Mouse (Mus musculus): ENCODE measurements at regions not wholly inside any gene's neighbourhood (a gene's known extent, or its start where the extent isn't known, plus 50 kb on each side); places are given as distances from the start of the nearest gene placed in this dataset.
A peak's percentile ranks its signal among the peaks of the same experiment; 100 is the strongest.
"Not testable (repeated sequence)": the region's sequence is repeated elsewhere in the genome, so short reads cannot be mapped to it uniquely, and the experiment has no call there.

GRCm38 (mm10) chr5:148798541-148798940, 130.6 kb downstream of the Katnal1 start:
- Histone ChIP-seq H3K36me3 (no peaks in the 10 kb centered on the region), H3K9me3 (no peaks in the 10 kb centered on the region), H3K27me3 (no peaks in the 10 kb centered on the region), H3K9ac (replicated peaks) (no peak overlapping the region), H3K4me3 (replicated peaks) (no peak overlapping the region), H3K27ac (no peak overlapping the region), H3K4me2 (replicated peaks) (no peak overlapping the region), H3K4me1 (replicated peaks) (peaks cover 23% of the 10 kb centered on the region)
- whole genome bisulfite sequencing, result 72% methylated on average over 6 of the region's 6 CpGs
- ATAC-seq, result no peak

GRCm38 (mm10) chr5:148796072-148796471, 133.0 kb downstream of the Katnal1 start:
- Histone ChIP-seq H3K9me3 (no peaks in the 10 kb centered on the region), H3K4me1 (replicated peaks) (peaks cover 29% of the 10 kb centered on the region), H3K27me3 (0 out of 2 replicates have a peak, but pooled peaks cover 2% of the 10 kb centered on the region), H3K27ac (no peak overlapping the region), H3K9ac (replicated peaks) (no peak overlapping the region), H3K36me3 (no peaks in the 10 kb centered on the region), H3K4me3 (replicated peaks) (no peak overlapping the region), H3K4me2 (replicated peaks) (no peak overlapping the region)
- WGBS, result 52% methylated on average over 4 of the region's 4 CpGs
- no peak for ATAC-seq

- H3K9ac ChIP-seq (replicated peaks), result no peak overlapping the region
- no peaks in the 10 kb centered on the region for H3K9me3 ChIP-seq
- H3K4me3 ChIP-seq (replicated peaks), result no peak overlapping the region
- no peaks in the 10 kb centered on the region for H3K36me3 ChIP-seq
- 0 out of 2 replicates have a peak, but pooled peaks cover 2% of the 10 kb centered on the region for H3K27me3 ChIP-seq
- 0 out of 2 replicates have a peak, but pooled peaks have one; percentile 35 for ATAC-seq
- H3K4me2 ChIP-seq (replicated peaks), result no peak overlapping the region
- H3K4me1 ChIP-seq (replicated peaks), result peaks cover 23% of the 10 kb centered on the region; the same call in 1 of the 2 replicates
- WGBS, result 49% methylated on average over 15 of the region's 15 CpGs
- no peak overlapping the region for H3K27ac ChIP-seq
These were observed 134.7 kb downstream of the Katnal1 start for GRCm38 (mm10) chr5:148794465-148794864.

GRCm38 (mm10) chr5:148792736-148793440, 136.2 kb downstream of the Katnal1 start:
- WGBS, result 9% methylated on average over 14 of the region's 14 CpGs
- peak overlapping the region; percentile 35 for H3K4me2 ChIP-seq (replicated peaks)
- H3K9ac ChIP-seq (replicated peaks), result no peak overlapping the region
- H3K27me3 ChIP-seq, result 0 out of 2 replicates have a peak, but pooled peaks cover 2% of the 10 kb centered on the region
- ATAC-seq, result no peak
- H3K9me3 ChIP-seq, result no peaks in the 10 kb centered on the region
- H3K27ac ChIP-seq, result no peak overlapping the region
- H3K4me1 ChIP-seq (replicated peaks), result peaks cover 11% of the 10 kb centered on the region; the same call in 1 of the 2 replicates
- H3K4me3 ChIP-seq (replicated peaks), result no peak overlapping the region
- no peaks in the 10 kb centered on the region for H3K36me3 ChIP-seq

- Histone ChIP-seq H3K36me3 (no peaks in the 10 kb centered on the region), H3K27me3 (0 out of 2 replicates have a peak, but pooled peaks cover 2% of the 10 kb centered on the region), H3K27ac (no peak overlapping the region), H3K4me2 (replicated peaks) (no peak overlapping the region), H3K9me3 (no peaks in the 10 kb centered on the region), H3K4me1 (replicated peaks) (peaks cover 9% of the 10 kb centered on the region; the same call in 1 of the 2 replicates), H3K4me3 (replicated peaks) (no peak overlapping the region), H3K9ac (replicated peaks) (no peak overlapping the region)
- ATAC-seq, result no peak
- whole genome bisulfite sequencing, result 83% methylated on average over 6 of the region's 6 CpGs
These were observed 137.5 kb downstream of the Katnal1 start for GRCm38 (mm10) chr5:148791651-148792050.

- not testable (repeated sequence) for H3K27ac ChIP-seq; ATAC-seq; H3K9ac ChIP-seq (replicated peaks); H3K36me3 ChIP-seq; H3K9me3 ChIP-seq; H3K4me2 ChIP-seq (replicated peaks); H3K27me3 ChIP-seq; H3K4me1 ChIP-seq (replicated peaks); H3K4me3 ChIP-seq (replicated peaks)
- WGBS, result 84% methylated on average over 6 of the region's 6 CpGs
These were observed 138.8 kb downstream of the Katnal1 start for GRCm38 (mm10) chr5:148790343-148790742.

- whole genome bisulfite sequencing, result 83% methylated on average over 5 of the region's 5 CpGs
- no peak for ATAC-seq
- Histone ChIP-seq H3K27ac (no peak overlapping the region), H3K4me1 (replicated peaks) (peaks cover 9% of the 10 kb centered on the region; the same call in 1 of the 2 replicates), H3K36me3 (no peaks in the 10 kb centered on the region), H3K27me3 (0 out of 2 replicates have a peak, but pooled peaks cover 2% of the 10 kb centered on the region), H3K4me2 (replicated peaks) (no peak overlapping the region), H3K9me3 (no peaks in the 10 kb centered on the region), H3K4me3 (replicated peaks) (no peak overlapping the region), H3K9ac (replicated peaks) (no peak overlapping the region)
These were observed 139.3 kb downstream of the Katnal1 start for GRCm38 (mm10) chr5:148789823-148790222.

GRCm38 (mm10) chr5:148789147-148789566, 140.0 kb downstream of the Katnal1 start:
- H3K36me3 ChIP-seq, result no peaks in the 10 kb centered on the region
- H3K4me2 ChIP-seq (replicated peaks), result no peak overlapping the region
- H3K27ac ChIP-seq, result no peak overlapping the region
- no peak overlapping the region for H3K9ac ChIP-seq (replicated peaks)
- 62% methylated on average over 6 of the region's 6 CpGs for WGBS
- no peak overlapping the region for H3K4me3 ChIP-seq (replicated peaks)
- H3K4me1 ChIP-seq (replicated peaks), result peaks cover 9% of the 10 kb centered on the region; the same call in 1 of the 2 replicates
- no peak for ATAC-seq
- H3K9me3 ChIP-seq, result no peaks in the 10 kb centered on the region
- 0 out of 2 replicates have a peak, but pooled peaks cover 2% of the 10 kb centered on the region for H3K27me3 ChIP-seq

GRCm38 (mm10) chr5:148788690-148789089, 140.4 kb downstream of the Katnal1 start:
- Histone ChIP-seq H3K4me3 (replicated peaks) (no peak overlapping the region), H3K4me1 (replicated peaks) (peaks cover 9% of the 10 kb centered on the region; the same call in 1 of the 2 replicates), H3K27me3 (0 out of 2 replicates have a peak, but pooled peaks cover 2% of the 10 kb centered on the region), H3K36me3 (no peaks in the 10 kb centered on the region), H3K9ac (replicated peaks) (no peak overlapping the region), H3K4me2 (replicated peaks) (no peak overlapping the region), H3K27ac (no peak overlapping the region), H3K9me3 (no peaks in the 10 kb centered on the region)
- ATAC-seq, result no peak
- 89% methylated on average over 8 of the region's 8 CpGs for WGBS

- H3K9me3 ChIP-seq, result no peaks in the 10 kb centered on the region
- H3K27ac ChIP-seq, result no peak overlapping the region
- peak; percentile 68 for ATAC-seq
- no peak overlapping the region for H3K9ac ChIP-seq (replicated peaks)
- no peak overlapping the region for H3K4me2 ChIP-seq (replicated peaks)
- H3K4me1 ChIP-seq (replicated peaks), result peaks cover 4% of the 10 kb centered on the region; the same call in 1 of the 2 replicates
- no peak overlapping the region for H3K4me3 ChIP-seq (replicated peaks)
- 31% methylated on average over 8 of the region's 8 CpGs for WGBS
- H3K36me3 ChIP-seq, result no peaks in the 10 kb centered on the region
- 0 out of 2 replicates have a peak, but pooled peaks cover under 1% of the 10 kb centered on the region for H3K27me3 ChIP-seq
These were observed 141.8 kb downstream of the Katnal1 start for GRCm38 (mm10) chr5:148787270-148787669.

GRCm38 (mm10) chr5:148781076-148781475, 148.0 kb downstream of the Katnal1 start:
- not testable (repeated sequence) for H3K4me2 ChIP-seq (replicated peaks); H3K9ac ChIP-seq (replicated peaks); H3K27ac ChIP-seq; H3K4me1 ChIP-seq (replicated peaks); ATAC-seq; H3K27me3 ChIP-seq; H3K4me3 ChIP-seq (replicated peaks); H3K36me3 ChIP-seq; H3K9me3 ChIP-seq
- 62% methylated on average over 6 of the region's 6 CpGs for WGBS

GRCm38 (mm10) chr5:148776796-148777659, 152.1 kb downstream of the Katnal1 start:
- 86% methylated on average over 20 of the region's 20 CpGs for WGBS

More at GRCm38 (mm10) chr5:148776796-148777659, 152.1 kb downstream of the Katnal1 start:
- no peaks in the 10 kb centered on the region for H3K36me3 ChIP-seq
- no peak overlapping the region for H3K4me3 ChIP-seq (replicated peaks)
- no peak overlapping the region for H3K4me2 ChIP-seq (replicated peaks)
- H3K9ac ChIP-seq (replicated peaks), result no peak overlapping the region
- ATAC-seq, result no peak
- H3K9me3 ChIP-seq, result no peaks in the 10 kb centered on the region
- no peaks in the 10 kb centered on the region for H3K4me1 ChIP-seq (replicated peaks)
- no peaks in the 10 kb centered on the region for H3K27me3 ChIP-seq
- H3K27ac ChIP-seq, result no peak overlapping the region

Data from midbrain, embryonic 13.5 days (tissue).